Mouse (Mus musculus) liver, embryonic 11.5 days (tissue): ENCODE measurements at regions not wholly inside any gene's neighbourhood (a gene's known extent, or its start where the extent isn't known, plus 50 kb on each side); places are given as distances from the start of the nearest gene placed in this dataset.
A peak's percentile ranks its signal among the peaks of the same experiment; 100 is the strongest.

ENCODE experiments used
- ATAC-seq: fragments of 200-750 bp; cut with Nextera tagmentation; replicated peaks from 2 replicates; pipeline ENCODE4 v1.8.0; 2017; ENCODE audit warnings: moderate number of reproducible peaks, mild to moderate bottlenecking, moderate TSS enrichment, moderate library complexity; ENCODE audit not compliant: low FRiP score
- DNase-seq: peaks from one replicate; pipeline ENCODE4 v3.0.0-alpha.2; 2017; ENCODE audit warnings: low spot score
- H3K27ac ChIP-seq: fragments of 300-500 bp; sonication (generic); 2 replicates; pipeline ENCODE4 v1.5.1; 2014; ENCODE audit warnings: mild to moderate bottlenecking, low read depth, low read length, control low read depth
- H3K27me3 ChIP-seq: fragments of 300-500 bp; sonication (generic); replicated peaks from 2 replicates; pipeline ENCODE4 v1.6.1; 2014; ENCODE audit warnings: low read length, mixed read lengths; ENCODE audit not compliant: control insufficient read depth, insufficient read depth
- H3K36me3 ChIP-seq: fragments of 300-500 bp; sonication (generic); 2 replicates; pipeline ENCODE4 v1.6.1; 2014; ENCODE audit warnings: mild to moderate bottlenecking, low read length, moderate library complexity, mixed read lengths; ENCODE audit not compliant: control insufficient read depth, insufficient read depth
- H3K4me1 ChIP-seq: fragments of 300-500 bp; sonication (generic); replicated peaks from 2 replicates; pipeline ENCODE4 v1.6.1; 2014; ENCODE audit warnings: low read length, mixed read lengths; ENCODE audit not compliant: control insufficient read depth, insufficient read depth
- H3K4me2 ChIP-seq: fragments of 300-500 bp; sonication (generic); 2 replicates; pipeline ENCODE4 v1.6.1; 2014; ENCODE audit warnings: mild to moderate bottlenecking, control low read depth, moderate library complexity
- H3K4me3 ChIP-seq: fragments of 300-500 bp; sonication (generic); 2 replicates; pipeline ENCODE4 v1.5.1; 2014; ENCODE audit warnings: low read depth, low read length, control low read depth
- H3K9ac ChIP-seq: fragments of 300-500 bp; sonication (generic); 2 replicates; pipeline ENCODE4 v1.6.1; 2014; ENCODE audit warnings: low read depth, low read length, control low read depth
- H3K9me3 ChIP-seq: fragments of 300-500 bp; sonication (generic); 2 replicates; pipeline ENCODE4 v1.6.1; 2016; ENCODE audit warnings: low read length, inconsistent platforms, mixed read lengths; ENCODE audit not compliant: control insufficient read depth
- WGBS: fragments of 180-500 bp; shearing (Covaris S2); extraction: QIAGEN DNeasy Blood & Tissue Kit; methylation state at CpG from one replicate; pipeline ENCODE4 v1.1.7; 2014; 5-methylcytosine and 5-hydroxymethylcytosine counted together

DNA sequence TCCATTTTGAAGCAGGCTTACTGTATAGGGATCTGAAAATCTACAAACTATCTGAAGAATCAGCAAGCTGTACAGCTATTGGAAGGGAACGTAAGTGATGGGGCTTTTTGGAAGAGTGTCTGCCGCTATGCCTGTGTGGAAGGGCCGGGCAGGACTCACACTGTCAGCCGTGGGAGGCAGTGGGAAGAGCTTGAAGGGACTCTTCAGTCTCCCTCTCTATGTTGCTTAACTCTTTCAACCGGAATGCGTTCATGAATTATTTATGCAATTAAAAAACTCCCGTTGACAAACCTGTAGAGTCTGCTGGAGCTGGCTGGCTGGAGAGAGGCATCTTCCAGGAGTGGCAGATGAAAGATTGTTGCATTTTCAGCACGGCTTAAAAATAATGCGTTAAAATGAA lies 243.4 kb downstream of the Foxo1 start:
- H3K9me3 ChIP-seq: no peaks in the 10 kb centered on the region
- no peak overlapping the region for H3K4me2 ChIP-seq
- no peak for ATAC-seq
- no peaks in the 10 kb centered on the region; the same call in 1 of the 2 replicates for H3K4me1 ChIP-seq
- WGBS: 84% methylated on average over 9 of the region's 9 CpGs
- H3K36me3 ChIP-seq: no peaks in the 10 kb centered on the region
- DNase-seq: no peak
- no peak overlapping the region for H3K27ac ChIP-seq
- H3K27me3 ChIP-seq: no peaks in the 10 kb centered on the region
- H3K9ac ChIP-seq: no peak overlapping the region
- H3K4me3 ChIP-seq: no peak overlapping the region

DNA sequence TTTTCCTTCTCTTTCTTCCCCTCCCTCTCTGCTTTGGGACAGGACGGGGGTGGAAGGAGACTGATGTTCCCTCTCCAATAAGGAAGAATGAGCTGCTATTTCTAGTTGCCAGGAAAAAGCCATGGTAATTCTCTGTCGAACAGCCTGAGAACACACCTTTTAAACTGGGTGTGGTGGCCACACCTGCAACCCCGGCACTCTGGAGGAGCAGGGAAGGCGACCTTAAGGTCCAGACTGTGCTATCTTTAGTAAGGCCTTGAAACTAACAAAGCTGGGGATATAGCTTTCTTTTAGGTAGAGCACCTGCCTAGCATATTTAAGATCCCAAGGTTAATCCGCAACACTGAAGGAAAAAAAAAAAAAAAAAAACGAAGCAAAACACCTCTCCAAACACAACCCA lies 242.7 kb downstream of the Foxo1 start:
- Histone ChIP-seq H3K27ac (no peak overlapping the region), H3K27me3 (no peaks in the 10 kb centered on the region), H3K4me1 (no peaks in the 10 kb centered on the region; the same call in 1 of the 2 replicates), H3K9me3 (no peaks in the 10 kb centered on the region), H3K4me3 (no peak overlapping the region), H3K9ac (no peak overlapping the region), H3K36me3 (no peaks in the 10 kb centered on the region), H3K4me2 (no peak overlapping the region)
- WGBS: 67% methylated on average over 6 of the region's 6 CpGs
- ATAC-seq: no peak
- no peak for DNase-seq

GRCm38 (mm10) chr3:52510088-52510765 lies 242.1 kb downstream of the Foxo1 start:
- DNase-seq: no peak
- H3K36me3 ChIP-seq: no peaks in the 10 kb centered on the region
- no peak for ATAC-seq
- H3K27me3 ChIP-seq: no peaks in the 10 kb centered on the region
- no peak overlapping the region for H3K9ac ChIP-seq
- H3K27ac ChIP-seq: no peak overlapping the region
- no peak overlapping the region for H3K4me3 ChIP-seq
- H3K4me2 ChIP-seq: peak overlapping the region; percentile 17; the same call in 1 of the 2 replicates
- H3K9me3 ChIP-seq: no peaks in the 10 kb centered on the region
- 60% methylated on average over 12 of the region's 12 CpGs for WGBS
- no peaks in the 10 kb centered on the region; the same call in 1 of the 2 replicates for H3K4me1 ChIP-seq

GRCm38 (mm10) chr3:52503925-52504324 lies 235.8 kb downstream of the Foxo1 start:
- Histone ChIP-seq H3K4me3 (no peak overlapping the region), H3K9me3 (no peaks in the 10 kb centered on the region), H3K9ac (no peak overlapping the region), H3K36me3 (no peaks in the 10 kb centered on the region), H3K4me1 (no peaks in the 10 kb centered on the region), H3K27me3 (no peaks in the 10 kb centered on the region), H3K4me2 (no peak overlapping the region), H3K27ac (no peak overlapping the region)
- 85% methylated on average over 9 of the region's 9 CpGs for WGBS
- no peak for DNase-seq
- no peak for ATAC-seq

DNA sequence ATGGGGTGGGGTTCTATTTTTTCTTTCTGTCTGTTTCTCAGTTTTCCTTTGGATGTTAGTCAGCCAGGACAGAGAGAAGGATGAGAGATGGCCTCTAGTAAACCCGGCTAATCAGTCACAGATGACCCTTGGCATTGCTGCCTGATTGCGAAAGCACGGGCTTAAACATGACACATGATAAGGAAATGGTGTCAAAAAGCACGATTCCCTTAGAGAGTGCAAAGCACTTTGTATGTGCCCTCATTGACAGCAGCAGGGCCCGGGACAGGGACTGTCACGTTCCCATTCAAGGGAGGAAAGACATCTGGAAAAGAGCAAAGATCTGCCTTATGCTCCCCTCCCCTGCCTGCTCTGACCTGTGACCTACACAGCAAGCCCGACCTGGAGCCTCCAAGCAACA lies 234.1 kb downstream of the Foxo1 start:
- Histone ChIP-seq H3K4me3 (no peak overlapping the region), H3K9ac (no peak overlapping the region), H3K27ac (no peak overlapping the region), H3K36me3 (no peaks in the 10 kb centered on the region), H3K9me3 (no peaks in the 10 kb centered on the region), H3K4me1 (no peaks in the 10 kb centered on the region), H3K27me3 (no peaks in the 10 kb centered on the region), H3K4me2 (no peak overlapping the region)
- ATAC-seq: 0 out of 2 replicates have a peak, but pooled peaks have one; percentile 18
- 28% methylated on average over 7 of the region's 7 CpGs for WGBS
- no peak for DNase-seq

- no peak for ATAC-seq
These were observed 233.5 kb downstream of the Foxo1 start for GRCm38 (mm10) chr3:52501614-52502013.

GRCm38 (mm10) chr3:52500026-52500425 lies 231.9 kb downstream of the Foxo1 start:
- Histone ChIP-seq H3K27ac (no peak overlapping the region), H3K9ac (no peak overlapping the region), H3K4me2 (no peak overlapping the region), H3K4me1 (no peaks in the 10 kb centered on the region), H3K27me3 (no peaks in the 10 kb centered on the region), H3K36me3 (no peaks in the 10 kb centered on the region), H3K4me3 (no peak overlapping the region), H3K9me3 (no peaks in the 10 kb centered on the region)
- 69% methylated on average over 6 of the region's 6 CpGs for WGBS
- DNase-seq (no peak), ATAC-seq (no peak)

More at GRCm38 (mm10) chr3:52501614-52502013, 233.5 kb downstream of the Foxo1 start:
- no peak overlapping the region for H3K27ac ChIP-seq
- H3K4me2 ChIP-seq: no peak overlapping the region
- no peak overlapping the region for H3K9ac ChIP-seq
- DNase-seq: no peak
- H3K4me1 ChIP-seq: no peaks in the 10 kb centered on the region
- 77% methylated on average over 8 of the region's 8 CpGs for WGBS
- no peaks in the 10 kb centered on the region for H3K9me3 ChIP-seq
- no peak overlapping the region for H3K4me3 ChIP-seq
- H3K36me3 ChIP-seq: no peaks in the 10 kb centered on the region
- H3K27me3 ChIP-seq: no peaks in the 10 kb centered on the region

DNA sequence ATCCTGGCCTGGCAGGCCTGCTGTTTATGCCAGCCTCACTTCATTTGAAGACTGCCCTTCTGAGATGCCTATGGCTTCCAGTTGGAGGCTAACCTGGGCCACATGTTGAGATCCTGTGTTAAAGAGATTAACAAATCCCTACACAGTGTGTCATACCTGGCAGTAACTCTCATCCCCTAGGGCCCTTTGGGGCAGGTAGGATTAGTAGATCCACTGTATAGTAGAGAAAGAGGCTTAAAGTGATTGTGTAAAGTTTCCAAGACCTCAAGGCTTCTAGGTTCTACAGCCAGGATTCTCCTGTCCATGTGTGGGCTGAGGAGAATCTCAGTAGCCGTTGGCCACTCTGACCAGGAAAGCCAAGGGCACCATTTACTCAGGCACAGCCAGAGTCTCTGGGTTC lies 231.4 kb downstream of the Foxo1 start:
- H3K4me2 ChIP-seq: no peak overlapping the region
- 78% methylated on average over 1 of the region's 1 CpGs for WGBS
- DNase-seq: no peak
- H3K36me3 ChIP-seq: no peaks in the 10 kb centered on the region
- H3K9ac ChIP-seq: no peak overlapping the region
- H3K9me3 ChIP-seq: no peaks in the 10 kb centered on the region
- no peaks in the 10 kb centered on the region for H3K4me1 ChIP-seq
- no peak overlapping the region for H3K27ac ChIP-seq
- no peak for ATAC-seq
- no peak overlapping the region for H3K4me3 ChIP-seq
- H3K27me3 ChIP-seq: no peaks in the 10 kb centered on the region

GRCm38 (mm10) chr3:52498506-52499228 lies 230.5 kb downstream of the Foxo1 start:
- Histone ChIP-seq H3K36me3 (no peaks in the 10 kb centered on the region), H3K9ac (no peak overlapping the region), H3K27ac (no peak overlapping the region), H3K4me3 (no peak overlapping the region), H3K9me3 (no peaks in the 10 kb centered on the region), H3K4me1 (no peaks in the 10 kb centered on the region), H3K4me2 (no peak overlapping the region), H3K27me3 (no peaks in the 10 kb centered on the region)
- DNase-seq (no peak), ATAC-seq (no peak)
- WGBS: 79% methylated on average over 15 of the region's 15 CpGs
